Mouse (Mus musculus) adrenal gland, postnatal 25 days (tissue): ENCODE data around the gene Olfr31. TPM values are rescaled to one million over a fixed set of nuclear protein-coding genes. Genes with fewer than 3 reads are reported as not detected.

Source experiments
- DNase-seq: peaks from one replicate; pipeline ENCODE4 v3.0.0; 2021; ENCODE audit warnings: mixed read lengths
- total RNA-seq: library from RNA; stranded (reverse); gene quantifications from 2 replicates; pipeline ENCODE4 v1.2.3, GENCODE M21; 2021

Gene Olfr31
- total RNA-seq, 1 experiment from 2014 or later = not detected

DNA sequence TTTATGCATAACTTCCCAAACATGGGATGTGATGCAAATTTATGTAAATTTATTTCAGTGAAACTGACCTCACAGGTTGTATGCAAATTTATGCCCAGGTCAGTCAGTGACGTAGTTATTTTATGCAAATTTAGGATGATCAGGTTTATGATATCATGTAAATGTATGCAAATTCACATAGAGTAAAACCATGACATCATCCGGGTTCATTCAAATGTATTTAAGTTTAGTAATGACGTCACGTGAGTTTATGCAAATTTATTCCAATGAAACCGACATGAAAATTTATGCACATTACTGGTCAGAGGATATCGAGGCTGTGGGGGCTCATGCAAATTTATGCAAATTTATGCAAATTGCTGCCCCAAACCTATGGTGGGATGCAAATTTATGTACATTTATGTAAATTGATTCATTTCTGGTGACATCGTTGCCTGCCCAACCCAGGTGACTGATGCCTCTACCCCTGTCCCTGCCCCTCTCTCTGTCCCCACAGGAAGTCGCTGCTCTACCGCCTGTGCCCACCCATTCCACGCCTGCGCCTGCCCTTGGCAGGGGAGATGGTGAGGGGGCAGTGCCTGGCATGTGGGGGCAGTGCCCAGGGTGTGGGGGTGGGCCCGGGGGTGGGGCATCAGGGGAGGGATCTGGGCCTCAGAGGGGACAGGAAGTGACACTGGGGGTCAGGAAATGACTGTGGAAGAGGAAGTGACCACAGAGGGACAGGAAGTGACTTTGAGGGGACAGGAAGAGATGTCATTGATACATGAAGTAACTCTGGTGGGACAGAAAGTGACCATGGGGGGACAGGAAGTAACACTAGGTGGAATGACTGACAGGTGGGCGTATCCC lies 32.1 kb downstream of the Olfr31 start:
- no peak for DNase-seq

DNA sequence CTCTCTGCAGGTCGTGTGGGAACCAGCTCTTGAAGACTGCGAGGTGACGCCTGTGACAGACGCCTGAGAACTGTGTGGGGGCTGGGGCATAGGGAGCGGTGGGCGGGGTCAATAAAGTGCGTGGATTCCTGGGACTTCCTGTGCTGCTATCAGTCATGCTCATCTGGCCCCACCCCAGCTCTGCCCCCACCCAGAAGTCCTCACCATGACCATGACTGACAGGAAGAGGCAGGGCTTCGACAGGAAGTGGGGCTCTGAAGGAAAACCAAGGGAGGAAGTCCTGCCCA lies 32.7 kb downstream of the Olfr31 start:
- no peak for DNase-seq

Other genes with a start within 250 kb of the Olfr31 start
- 127 and 138 TPM in 2 replicates for gene Psmd6, start 201.8 kb upstream of the Olfr31 start, total RNA-seq
- gene Olfr720, start 136.0 kb upstream of the Olfr31 start, total RNA-seq = not detected in 2 replicates
- 12.7 and 16.0 TPM in 2 replicates for gene Il3ra, start 23.4 kb downstream of the Olfr31 start, total RNA-seq
- gene Olfr721-ps1, start 78.5 kb downstream of the Olfr31 start, total RNA-seq = not detected in 2 replicates